ENCODE assay signal across 10 mouse cellular contexts in genomic region chr7:131777461-131778270, GRCm38 (mm10).
A peak's percentile ranks its signal among the peaks of the same experiment; 100 is the strongest.
DNase-seq lines count a peak whose midpoint lies in the region; ATAC-seq and TF ChIP-seq lines count a peak whose summit lies in the region.
"Had no signal": no experiment of that assay in that cellular context is flagged by ENCODE, and none has a peak within 500 bp of the region (broad histone marks: within the 10 kb centered on the region; RNA-seq: fewer than 3 reads in every experiment).

No protein-coding gene starts in this region.

- H3K9ac ChIP-seq in kidney, embryonic 14.5 days (ENCODE audit: low read depth, low read length) = no peak overlapping the region
- no peak overlapping the region for H3K9ac ChIP-seq in forebrain, embryonic 12.5 days
- H3K9ac ChIP-seq in hindbrain, postnatal 0 days (replicated peaks; ENCODE audit: low read length) = no peak overlapping the region
- H3K9ac ChIP-seq in midbrain, postnatal 0 days (replicated peaks; ENCODE audit: low read length, poor library complexity, severe bottlenecking) = 0 out of 2 replicates have a peak overlapping the region, but pooled peaks have one; percentile 19
- H3K9ac ChIP-seq: liver, embryonic 14.5 days had no signal

- H3K4me3 ChIP-seq in kidney, embryonic 14.5 days (ENCODE audit: low read length) = no peak overlapping the region
- H3K4me3 ChIP-seq in forebrain, embryonic 12.5 days (replicated peaks) = no peak overlapping the region
- no peak overlapping the region for H3K4me3 ChIP-seq in hindbrain, postnatal 0 days (ENCODE audit: low read length)
- no peak overlapping the region for H3K4me3 ChIP-seq in midbrain, postnatal 0 days (ENCODE audit: low read depth, low read length)

- H3K27ac ChIP-seq in kidney, embryonic 14.5 days (ENCODE audit: low read depth, low read length) = no peak overlapping the region
- peak overlapping the region; percentile 42; the same call in 1 of the 2 replicates for H3K27ac ChIP-seq in forebrain, embryonic 12.5 days
- H3K27ac ChIP-seq in hindbrain, postnatal 0 days = no peak overlapping the region
- peak overlapping the region; percentile 47; the same call in 1 of the 2 replicates for H3K27ac ChIP-seq in midbrain, postnatal 0 days (ENCODE audit: low read depth, low read length)
- H3K27ac ChIP-seq: liver, embryonic 14.5 days had no signal

- peak; percentile 64; the same call in 1 of the 2 replicates for ATAC-seq in kidney, embryonic 14.5 days (ENCODE audit: low FRiP score, low TSS enrichment)
- peak; percentile 87 for ATAC-seq in forebrain, embryonic 12.5 days (ENCODE audit: low FRiP score)
- ATAC-seq in hindbrain, postnatal 0 days = 0 out of 2 replicates have a peak, but pooled peaks have one; percentile 47
- ATAC-seq in midbrain, postnatal 0 days (ENCODE audit: low FRiP score) = no peak

- H3K9me3 ChIP-seq in kidney, embryonic 14.5 days (ENCODE audit: control insufficient read depth, low read length) = no peaks in the 10 kb centered on the region
- H3K9me3 ChIP-seq in forebrain, embryonic 12.5 days = no peaks in the 10 kb centered on the region
- H3K9me3 ChIP-seq in hindbrain, postnatal 0 days (ENCODE audit: low read length) = no peaks in the 10 kb centered on the region
- no peaks in the 10 kb centered on the region for H3K9me3 ChIP-seq in midbrain, postnatal 0 days (ENCODE audit: low read length)

- H3K27me3 ChIP-seq in kidney, embryonic 14.5 days (ENCODE audit: control insufficient read depth, insufficient read depth, low read length) = peaks cover 3% of the 10 kb centered on the region; the same call in 1 of the 2 replicates
- peaks cover 88% of the 10 kb centered on the region for H3K27me3 ChIP-seq in forebrain, embryonic 12.5 days
- H3K27me3 ChIP-seq in hindbrain, postnatal 0 days (ENCODE audit: insufficient read depth, low read length) = no peaks in the 10 kb centered on the region
- no peaks in the 10 kb centered on the region for H3K27me3 ChIP-seq in midbrain, postnatal 0 days (ENCODE audit: insufficient read depth, low read length)

- H3K4me2 ChIP-seq in kidney, embryonic 14.5 days (replicated peaks; ENCODE audit: low read depth, low read length) = no peak overlapping the region
- peak overlapping the region; percentile 28 for H3K4me2 ChIP-seq in forebrain, embryonic 12.5 days
- no peak overlapping the region for H3K4me2 ChIP-seq in hindbrain, postnatal 0 days (ENCODE audit: low read depth, low read length)
- 0 out of 2 replicates have a peak overlapping the region, but pooled peaks have one; percentile 20 for H3K4me2 ChIP-seq in midbrain, postnatal 0 days (ENCODE audit: low read depth, low read length, poor library complexity, severe bottlenecking)

- no peaks in the 10 kb centered on the region for H3K36me3 ChIP-seq in kidney, embryonic 14.5 days (ENCODE audit: control insufficient read depth, insufficient read depth, low read length)
- no peaks in the 10 kb centered on the region for H3K36me3 ChIP-seq in forebrain, embryonic 12.5 days (replicated peaks)
- H3K36me3 ChIP-seq in hindbrain, postnatal 0 days (ENCODE audit: insufficient read depth, low read length) = no peaks in the 10 kb centered on the region
- H3K36me3 ChIP-seq in midbrain, postnatal 0 days (ENCODE audit: insufficient read depth, low read length) = no peaks in the 10 kb centered on the region

- H3K4me1 ChIP-seq in kidney, embryonic 14.5 days (ENCODE audit: control insufficient read depth, insufficient read depth, low read length) = 0 out of 2 replicates have a peak, but pooled peaks cover 3% of the 10 kb centered on the region
- peaks cover 30% of the 10 kb centered on the region for H3K4me1 ChIP-seq in forebrain, embryonic 12.5 days
- H3K4me1 ChIP-seq in hindbrain, postnatal 0 days (ENCODE audit: insufficient read depth, low read length) = no peaks in the 10 kb centered on the region; the same call in 1 of the 2 replicates
- H3K4me1 ChIP-seq in midbrain, postnatal 0 days (ENCODE audit: insufficient read depth, low read length) = no peaks in the 10 kb centered on the region

- 18% methylated on average over 10 of the region's 10 CpGs for WGBS in kidney, embryonic 14.5 days
- WGBS in forebrain, embryonic 12.5 days = 6% methylated on average over 10 of the region's 10 CpGs
- 20% methylated on average over 10 of the region's 10 CpGs for WGBS in hindbrain, postnatal 0 days
- WGBS in midbrain, postnatal 0 days = 21% methylated on average over 10 of the region's 10 CpGs

- no peak for TF ChIP-seq CTCF in hindbrain, postnatal 0 days (IDR thresholded peaks at IDR 0.05; ENCODE audit: low read depth)
- TF ChIP-seq CTCF in midbrain, postnatal 0 days (IDR thresholded peaks at IDR 0.05) = no peak

- DNase-seq in kidney, postnatal 10 days = no peak
- DNase-seq in hindbrain, postnatal 0 days (ENCODE audit: low spot score) = no peak
- DNase-seq in midbrain, postnatal 0 days (ENCODE audit: low spot score) = peak; percentile 57
- DNase-seq in right cerebral cortex, postnatal 25 days = no peak
- DNase-seq in heart, adult 9 months (ENCODE audit: low spot score in 2 of 2) = no peak
- DNase-seq in T-cell, adult 2 months (ENCODE audit: low spot score) = no peak
- DNase-seq: heart, postnatal 10 days had no signal

Comparison
In these comparisons a context has a peak if more than half of its experiments do, and no peak if none do; other contexts are left out.
1. H3K27ac ChIP-seq: peak in forebrain, embryonic 12.5 days (single experiment) and midbrain, postnatal 0 days (single experiment); none in kidney, embryonic 14.5 days (single experiment) and hindbrain, postnatal 0 days (single experiment).
2. H3K4me2 ChIP-seq: peak in forebrain, embryonic 12.5 days (single experiment) and midbrain, postnatal 0 days (single experiment); none in kidney, embryonic 14.5 days (single experiment) and hindbrain, postnatal 0 days (single experiment).